Mouse (Mus musculus) G1E (cell line): Measurements from ENCODE around the gene Ttc39d.

Experiments used
- CTCF ChIP-seq: IDR thresholded peaks from 2 replicates; pipeline ENCODE4 v1.5.1; 2012; ENCODE audit warnings: low read depth, low read length, inconsistent platforms, mixed read lengths
- POLR2AphosphoS5 ChIP-seq: IDR thresholded peaks from 2 replicates; pipeline ENCODE4 v1.6.1; 2012; ENCODE audit warnings: low read depth, low read length, inconsistent platforms; ENCODE audit not compliant: insufficient replicate concordance
- TAL1 ChIP-seq: conservative IDR thresholded peaks from 2 replicates; pipeline ENCODE4 v1.6.1; 2012; ENCODE audit warnings: low read depth, low read length, inconsistent platforms, mixed read lengths

DNA sequence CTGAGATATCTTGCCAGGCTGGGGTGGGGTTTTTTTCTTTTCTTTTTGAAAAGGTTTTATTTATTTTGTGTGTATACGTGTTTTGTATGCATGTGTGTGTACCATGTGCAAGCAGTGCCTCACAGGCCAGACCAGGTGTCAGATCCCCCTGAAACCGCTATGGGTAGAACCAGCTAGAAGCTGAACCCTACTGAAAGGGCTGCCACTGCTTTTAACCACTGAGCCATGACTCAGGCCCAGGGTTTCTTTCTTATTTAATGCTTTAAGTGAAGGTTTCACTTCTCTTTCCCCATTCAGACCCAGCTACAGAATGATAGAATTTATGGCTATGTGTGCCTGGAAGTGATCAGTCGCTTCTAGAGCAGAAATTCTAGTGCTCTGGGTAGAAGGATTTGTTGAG lies 29.5 kb downstream of the Ttc39d start:
- TF ChIP-seq CTCF (no peak), TAL1 (no peak), POLR2AphosphoS5 (no peak)
